Mouse (Mus musculus): ENCODE measurements around the gene Ap1m2. TPM values are rescaled to one million over a fixed set of nuclear protein-coding genes. Genes with fewer than 3 reads are reported as not detected.

The Ap1m2 gene
- 0.11 and 0.13 TPM in 2 replicates for polyA plus RNA-seq (2015; fragmentation: Nextera tagmentation; extraction: Ambion mirVana)

GRCm38 (mm10) chr9:21312134-21312533 is at the start of gene Ap1m2:
Gene Ap1m2 (minus strand): TSS chr9:21312337.

DNA sequence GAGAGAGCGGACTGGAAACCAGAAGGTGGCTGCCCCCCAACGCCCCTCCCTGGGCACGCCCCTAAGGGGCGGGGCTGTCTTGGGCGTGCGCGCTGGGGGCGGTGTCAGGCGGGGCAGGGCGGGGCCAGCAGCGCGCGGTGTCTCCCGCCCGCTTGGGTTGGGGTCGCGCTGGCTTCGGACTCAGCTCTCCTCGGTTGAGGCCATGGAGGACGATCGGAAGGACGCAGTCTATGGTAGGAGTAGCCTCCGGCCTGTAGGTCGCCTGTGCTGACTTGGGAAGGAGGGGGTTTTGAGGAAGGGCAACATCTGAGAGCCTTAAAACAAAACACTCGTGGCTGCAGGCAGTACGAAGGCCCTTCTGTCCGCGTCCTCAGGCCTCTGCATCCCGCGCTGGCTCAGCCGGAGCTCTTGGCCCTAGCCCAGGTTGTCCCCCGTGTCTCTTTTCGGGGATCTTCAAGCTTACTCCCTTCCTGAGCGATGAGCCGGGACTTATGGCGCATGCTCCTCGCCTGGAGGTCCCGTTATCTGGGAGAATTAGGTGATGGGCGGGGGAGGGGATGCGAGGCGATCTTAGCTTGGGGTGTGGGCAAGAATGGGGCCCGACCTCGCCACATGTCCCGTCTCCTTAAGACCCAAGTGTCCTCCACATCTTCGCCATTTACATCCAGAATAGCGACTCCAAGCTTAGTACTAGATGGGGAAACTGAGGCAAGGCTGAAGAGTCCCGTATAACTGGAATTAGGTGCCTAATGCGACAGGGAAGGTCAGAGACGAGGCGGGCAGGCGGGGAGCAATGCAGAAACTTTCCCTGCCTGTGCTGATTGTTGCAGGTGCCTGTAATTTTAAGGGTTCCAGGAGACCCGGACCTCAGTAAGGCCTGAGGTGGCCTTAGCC is 8.7 kb upstream of the Ap1m2 start, which contains the start of gene Slc44a2:
Gene Slc44a2 (plus strand): TSS at position 80 of the 894 bp plus-strand sequence.

DNA sequence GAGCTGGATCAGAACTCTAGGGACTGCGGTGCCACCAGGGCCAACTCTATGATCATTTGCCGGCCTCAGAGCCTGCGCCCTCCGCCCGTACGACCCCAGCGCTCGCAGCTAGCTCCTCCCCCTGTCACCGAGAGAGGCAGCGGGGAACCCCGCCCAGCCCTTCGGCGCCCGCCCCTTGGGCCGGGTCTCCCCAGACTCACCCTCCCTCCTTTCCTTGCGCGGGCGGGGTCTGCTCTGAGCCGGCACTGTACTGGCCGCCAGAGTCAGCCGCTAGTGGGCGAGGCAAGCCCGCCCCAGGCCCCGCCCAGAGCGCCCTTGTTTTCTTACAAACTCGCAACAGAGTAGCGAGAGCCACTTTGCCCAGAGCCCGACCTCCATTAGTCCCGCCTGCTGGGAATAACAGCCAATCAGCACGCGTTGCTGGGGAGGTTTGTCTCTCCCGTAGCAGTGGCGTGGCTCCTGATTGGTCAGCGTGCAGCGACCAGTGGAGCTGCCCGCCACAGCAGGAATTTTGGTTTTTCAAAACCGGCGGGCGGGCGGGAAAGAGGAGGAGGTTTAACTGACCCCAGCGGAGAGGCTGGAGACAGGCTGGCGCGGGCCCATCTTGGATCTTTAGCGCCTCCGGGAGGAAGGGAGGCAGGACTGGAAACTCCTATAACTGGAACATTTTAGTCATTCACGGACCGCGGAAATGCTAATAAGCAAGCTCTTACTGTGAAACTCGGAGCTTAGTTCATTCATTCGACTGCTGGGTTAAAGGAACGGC is 20.9 kb downstream of the Ap1m2 start, which contains the start of gene Cdkn2d:
Gene Cdkn2d (minus strand): TSS at position 386 of the 766 bp plus-strand sequence.

DNA sequence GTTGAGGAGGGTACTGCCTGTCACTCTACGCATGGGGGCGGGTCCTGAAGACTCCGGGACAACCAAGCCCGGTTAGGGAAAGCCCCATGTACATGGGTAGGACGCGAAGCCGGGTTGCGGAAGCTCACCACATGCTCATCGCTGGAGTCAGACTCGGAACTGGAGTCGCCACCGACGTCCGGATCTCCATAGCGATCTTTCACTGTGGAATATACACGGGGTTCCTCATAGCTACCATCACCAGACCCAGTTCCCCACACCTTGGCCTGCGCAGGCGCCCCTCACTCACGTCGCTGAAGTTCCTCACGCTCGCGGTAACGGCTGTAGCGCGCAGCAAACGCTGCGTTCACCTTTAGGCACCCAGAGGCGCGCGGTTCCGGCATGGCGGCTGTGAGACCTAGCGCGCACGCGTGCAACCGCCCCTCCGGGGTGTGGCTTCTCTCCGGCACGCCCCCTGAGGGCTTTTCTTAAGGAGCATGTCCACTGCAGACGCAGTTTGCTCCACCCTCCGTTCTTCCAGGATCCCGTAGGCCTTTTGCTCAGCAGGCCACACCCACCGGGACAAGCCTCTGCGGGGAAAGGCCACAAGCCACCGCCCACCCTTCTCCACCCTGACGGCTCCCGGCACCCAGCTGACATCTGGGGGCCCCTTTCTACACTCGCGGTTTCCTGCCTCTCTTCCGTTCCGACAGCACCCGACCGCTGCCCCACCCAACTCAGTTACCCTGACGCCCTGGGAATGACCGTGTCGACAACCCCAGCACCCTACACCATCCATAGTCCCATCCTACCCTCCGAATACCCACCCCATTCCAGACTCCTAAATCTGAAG is 24.4 kb downstream of the Ap1m2 start, which contains the start of gene Kri1:
Gene Kri1 (minus strand): TSS at position 399 of the 832 bp plus-strand sequence.

DNA sequence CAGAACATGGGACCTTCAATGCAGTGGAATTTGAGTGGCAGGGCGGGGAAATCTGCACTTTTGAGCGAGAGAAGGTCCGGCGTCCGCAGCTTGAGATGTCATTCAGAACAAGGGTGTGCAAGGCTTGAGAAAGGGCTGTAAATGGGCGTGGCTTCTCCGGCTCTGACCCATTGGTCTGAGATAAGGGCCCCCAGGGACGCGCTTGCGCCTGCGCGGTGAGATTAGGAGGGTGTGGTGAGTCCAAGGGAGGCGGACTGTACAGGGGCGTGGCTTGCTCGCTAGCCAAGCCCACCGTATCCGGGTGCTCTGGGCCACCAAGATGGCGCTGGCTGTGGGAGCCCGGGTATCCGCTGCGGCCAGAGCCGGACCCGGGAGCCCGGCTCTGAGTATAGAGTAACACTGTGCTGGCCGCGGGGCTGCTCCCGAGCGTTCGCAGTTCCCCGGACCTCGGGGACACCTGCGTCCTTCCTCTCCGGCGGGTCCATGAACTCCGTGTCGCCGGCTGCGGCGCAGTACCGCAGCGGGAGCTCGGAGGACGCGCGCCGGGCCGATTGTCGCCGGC is 47.1 kb downstream of the Ap1m2 start, which contains the start of gene Atg4d:
Gene Atg4d (plus strand): TSS at position 294 of the 562 bp plus-strand sequence.

GRCm38 (mm10) chr9:21248326-21248725 is 63.8 kb downstream of the Ap1m2 start, which contains the start of gene S1pr5:
Gene S1pr5 (minus strand): TSS chr9:21248443.

Other genes with a start within 250 kb of the Ap1m2 start
- 0.26 and 0.67 TPM in 2 replicates for gene Zglp1, start 245.2 kb downstream of the Ap1m2 start, polyA plus RNA-seq (2015; fragmentation: Nextera tagmentation; extraction: Ambion mirVana)
- 0.17 and 0.23 TPM in 2 replicates for gene Gm49373, start 239.2 kb downstream of the Ap1m2 start, polyA plus RNA-seq (2015; fragmentation: Nextera tagmentation; extraction: Ambion mirVana)
- gene Fdx1l, start 238.7 kb downstream of the Ap1m2 start, polyA plus RNA-seq (2015; fragmentation: Nextera tagmentation; extraction: Ambion mirVana), result 41.2 and 44.7 TPM in 2 replicates
- gene Gm38431, start 220.3 kb downstream of the Ap1m2 start, polyA plus RNA-seq (2015; fragmentation: Nextera tagmentation; extraction: Ambion mirVana), result 0.86 and 1.1 TPM in 2 replicates
- 20.1 and 20.8 TPM in 2 replicates for gene Raver1, start 220.3 kb downstream of the Ap1m2 start, polyA plus RNA-seq (2015; fragmentation: Nextera tagmentation; extraction: Ambion mirVana)
- gene Tyk2, start 181.1 kb downstream of the Ap1m2 start, polyA plus RNA-seq (2015; fragmentation: Nextera tagmentation; extraction: Ambion mirVana), result 9.7 and 12.2 TPM in 2 replicates
- 139 and 143 TPM in 2 replicates for gene Cdc37, start 162.4 kb downstream of the Ap1m2 start, polyA plus RNA-seq (2015; fragmentation: Nextera tagmentation; extraction: Ambion mirVana)
- 4.1 and 5.6 TPM in 2 replicates for gene Pde4a, start 146.6 kb downstream of the Ap1m2 start, polyA plus RNA-seq (2015; fragmentation: Nextera tagmentation; extraction: Ambion mirVana)
- gene Keap1, start 73.0 kb downstream of the Ap1m2 start, polyA plus RNA-seq (2015; fragmentation: Nextera tagmentation; extraction: Ambion mirVana), result 31.7 and 37.9 TPM in 2 replicates
- gene S1pr5, start 63.9 kb downstream of the Ap1m2 start, polyA plus RNA-seq (2015; fragmentation: Nextera tagmentation; extraction: Ambion mirVana), result 0.52 and 0.57 TPM in 2 replicates
- gene Atg4d, start 47.0 kb downstream of the Ap1m2 start, polyA plus RNA-seq (2015; fragmentation: Nextera tagmentation; extraction: Ambion mirVana), result 60.0 and 74.6 TPM in 2 replicates
- 14.7 and 14.9 TPM in 2 replicates for gene Kri1, start 24.4 kb downstream of the Ap1m2 start, polyA plus RNA-seq (2015; fragmentation: Nextera tagmentation; extraction: Ambion mirVana)
- gene Cdkn2d, start 20.9 kb downstream of the Ap1m2 start, polyA plus RNA-seq (2015; fragmentation: Nextera tagmentation; extraction: Ambion mirVana), result 125 and 133 TPM in 2 replicates
- gene Slc44a2, start 8.4 kb upstream of the Ap1m2 start, polyA plus RNA-seq (2015; fragmentation: Nextera tagmentation; extraction: Ambion mirVana), result 37.8 and 47.0 TPM in 2 replicates
- gene Ilf3, start 55.5 kb upstream of the Ap1m2 start, polyA plus RNA-seq (2015; fragmentation: Nextera tagmentation; extraction: Ambion mirVana), result 54.4 and 64.5 TPM in 2 replicates
- gene Qtrt1, start 99.5 kb upstream of the Ap1m2 start, polyA plus RNA-seq (2015; fragmentation: Nextera tagmentation; extraction: Ambion mirVana), result 26.2 and 27.2 TPM in 2 replicates
- 51.4 and 53.8 TPM in 2 replicates for gene Dnm2, start 112.6 kb upstream of the Ap1m2 start, polyA plus RNA-seq (2015; fragmentation: Nextera tagmentation; extraction: Ambion mirVana)
- gene Tmed1, start 197.9 kb upstream of the Ap1m2 start, polyA plus RNA-seq (2015; fragmentation: Nextera tagmentation; extraction: Ambion mirVana), result 26.0 and 30.3 TPM in 2 replicates
- 28.3 and 37.9 TPM in 2 replicates for gene AB124611, start 213.8 kb upstream of the Ap1m2 start, polyA plus RNA-seq (2015; fragmentation: Nextera tagmentation; extraction: Ambion mirVana)
- gene Carm1, start 234.6 kb upstream of the Ap1m2 start, polyA plus RNA-seq (2015; fragmentation: Nextera tagmentation; extraction: Ambion mirVana), result 16.9 and 17.5 TPM in 2 replicates

Data from spleen, postnatal 0 days (tissue).